Mouse (Mus musculus) induced T-regulatory cell, adult 2 months (primary cell): ENCODE results near the gene 4933415F23Rik.
A peak's percentile ranks its signal among the peaks of the same experiment; 100 is the strongest.

Source experiments
- DNase-seq: peaks from one replicate; pipeline ENCODE4 v3.0.0-alpha.2; 2012; ENCODE audit warnings: low read depth

Gene 4933415F23Rik

GRCm38 (mm10) chr1:23102021-23102420 lies at the start of gene 4933415F23Rik:
Gene 4933415F23Rik (minus strand): TSS chr1:23102253.
- DNase-seq = no peak

DNA sequence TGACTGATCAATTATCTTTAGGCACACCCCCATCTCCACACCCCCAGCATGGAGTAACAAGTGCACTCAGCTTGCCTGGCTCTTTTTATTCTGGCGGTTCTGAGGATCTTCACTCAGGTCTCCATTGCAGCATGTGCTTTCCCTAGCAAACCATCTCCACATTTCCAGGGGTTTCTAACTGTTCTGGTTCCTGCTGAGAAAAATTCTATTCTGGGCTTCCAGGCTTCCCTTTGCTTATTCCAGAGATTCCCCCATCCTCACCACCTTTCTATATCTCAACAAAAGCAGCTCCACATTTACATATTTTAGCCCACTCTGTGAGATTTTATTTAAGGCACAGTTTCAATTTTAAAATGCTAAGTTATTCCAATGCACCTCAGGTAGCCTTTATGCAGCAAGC lies 49.7 kb upstream of the 4933415F23Rik start:
- DNase-seq = no peak

- no peak for DNase-seq
Observed at GRCm38 (mm10) chr1:23146198-23146873, 44.3 kb upstream of the 4933415F23Rik start.

DNA sequence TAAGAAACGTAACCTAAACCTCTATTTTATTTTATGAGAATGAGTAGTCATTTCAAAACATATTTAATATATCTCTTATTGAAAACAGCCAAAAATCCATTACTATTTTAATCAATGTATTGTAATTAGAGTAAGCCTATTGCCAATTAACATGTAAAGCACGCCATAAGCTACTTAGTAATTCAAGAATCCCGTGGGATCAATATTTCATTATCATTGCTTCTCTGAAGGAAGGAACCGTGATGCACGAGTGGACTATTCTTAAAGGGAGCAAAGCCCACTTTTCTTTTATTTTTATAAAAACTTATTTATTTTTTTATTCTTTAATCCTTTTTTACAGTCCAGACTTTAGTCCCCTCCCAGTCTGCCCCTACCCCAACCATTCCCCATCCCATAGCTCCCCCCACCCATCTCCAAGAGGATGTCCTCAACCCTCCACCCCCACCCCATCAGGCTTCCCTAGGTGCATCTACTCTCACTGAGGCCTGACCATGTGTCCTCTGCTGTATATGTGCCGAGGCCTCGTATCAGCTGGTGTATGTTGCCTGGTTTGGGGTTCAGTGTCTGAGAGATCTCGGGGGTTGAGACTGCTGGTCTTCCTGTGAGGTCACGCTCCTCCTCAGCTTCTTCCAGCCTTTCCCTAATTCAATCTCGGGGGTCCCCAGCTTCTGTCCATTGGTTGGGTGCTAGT lies 39.2 kb upstream of the 4933415F23Rik start:
- no peak for DNase-seq

- DNase-seq = peak; percentile 0
Observed at GRCm38 (mm10) chr1:23140530-23140929, 38.5 kb upstream of the 4933415F23Rik start.

GRCm38 (mm10) chr1:23120901-23121300 lies 18.8 kb upstream of the 4933415F23Rik start:
- no peak for DNase-seq

- no peak for DNase-seq
Observed at GRCm38 (mm10) chr1:23119406-23119805, 17.4 kb upstream of the 4933415F23Rik start.

DNA sequence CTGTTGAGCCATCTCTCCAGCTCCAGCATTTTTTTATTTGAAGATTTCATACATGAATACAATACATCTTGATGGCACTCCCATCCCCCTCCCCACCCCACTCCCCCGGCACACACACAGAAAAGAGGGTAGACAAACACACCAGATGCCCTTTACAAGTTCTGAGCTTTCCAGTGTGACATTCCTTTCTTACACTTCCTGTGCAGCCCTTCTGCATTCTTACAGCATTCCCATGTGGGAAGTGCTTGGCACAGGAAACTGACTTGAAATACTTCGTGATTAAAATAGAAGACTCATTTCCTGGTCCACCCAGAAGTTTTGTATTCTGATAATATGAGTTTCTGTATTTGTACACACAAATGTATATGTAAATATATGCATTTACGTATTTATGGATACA lies 15.4 kb upstream of the 4933415F23Rik start:
- no peak for DNase-seq

DNA sequence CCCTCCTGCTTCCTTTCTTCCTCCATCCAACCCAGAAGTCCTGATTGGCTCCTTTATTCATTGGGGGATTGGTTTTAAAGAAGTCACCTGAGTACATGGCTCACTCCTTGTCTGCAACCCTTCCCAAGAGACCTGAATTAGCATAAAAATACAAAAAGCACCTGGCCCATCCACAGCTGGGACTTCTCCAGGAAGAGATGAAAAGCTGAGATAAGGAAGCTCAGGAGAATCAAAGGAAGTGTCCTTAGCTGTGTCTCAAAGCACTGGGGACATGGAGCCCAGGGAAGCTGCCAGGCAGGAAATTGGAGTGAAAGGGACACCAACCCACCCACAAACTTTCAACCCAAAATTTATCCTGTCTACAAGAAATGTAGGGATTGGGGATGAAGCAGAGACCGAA lies 7.1 kb upstream of the 4933415F23Rik start:
- DNase-seq = no peak

GRCm38 (mm10) chr1:23102881-23103280 lies 828 bp upstream of the 4933415F23Rik start:
- no peak for DNase-seq

DNA sequence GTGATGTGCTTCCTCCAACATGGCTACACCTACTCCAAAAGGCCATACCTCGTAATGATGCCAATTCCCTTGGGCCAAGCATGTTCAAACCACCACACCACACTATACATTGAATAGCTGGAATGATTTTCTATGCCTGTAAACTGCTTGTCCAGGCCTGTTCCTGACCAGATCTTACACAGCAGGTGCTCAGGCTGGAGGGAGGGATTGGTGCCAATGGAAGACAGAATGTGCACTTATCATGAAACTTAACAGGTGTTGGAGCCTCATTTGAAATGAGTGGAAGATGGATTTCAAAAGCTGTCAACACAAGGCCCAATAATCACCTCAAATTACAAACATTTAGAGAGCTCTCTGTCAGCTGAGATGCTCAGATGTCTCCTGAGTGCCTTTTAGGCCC lies 2.3 kb downstream of the 4933415F23Rik start:
- DNase-seq = no peak

DNA sequence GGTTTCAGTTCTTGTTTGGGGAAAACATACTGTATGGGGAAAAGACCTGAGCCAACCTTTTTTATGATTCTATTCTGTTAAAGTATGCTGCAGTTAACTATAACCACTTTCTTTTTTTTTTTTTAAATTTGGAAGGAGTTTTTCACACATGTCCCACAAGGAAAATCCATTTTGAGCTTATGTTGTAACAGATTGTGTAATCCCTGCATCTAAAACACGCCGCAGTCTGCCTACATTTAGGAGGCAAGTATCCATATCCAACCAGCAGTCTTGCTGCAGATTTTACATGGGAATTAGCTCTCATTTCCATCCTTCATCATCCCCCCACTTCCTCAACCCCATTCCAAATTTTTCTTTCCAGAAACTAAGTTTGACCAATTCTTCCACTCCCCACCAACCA lies 3.6 kb downstream of the 4933415F23Rik start:
- DNase-seq = no peak

DNA sequence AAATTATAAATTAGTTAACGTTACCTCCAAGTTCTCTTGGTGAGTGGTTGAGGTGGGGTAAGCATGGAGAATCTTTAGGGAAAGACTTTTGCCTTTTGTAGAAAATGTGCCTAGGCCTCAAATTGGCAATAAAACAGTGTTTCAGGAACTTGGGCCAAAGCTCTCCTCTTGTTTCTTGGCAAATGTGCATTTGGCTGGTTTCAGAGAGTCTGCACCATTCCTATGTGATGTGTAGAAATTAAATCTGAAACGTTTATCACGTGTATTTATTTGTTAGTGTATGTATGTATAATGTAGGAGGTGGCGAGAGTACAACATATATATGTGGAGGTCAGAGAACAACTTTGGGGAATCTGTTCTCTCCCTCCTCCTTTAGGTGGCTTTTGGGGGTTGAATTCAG lies 4.1 kb downstream of the 4933415F23Rik start:
- DNase-seq = no peak

DNA sequence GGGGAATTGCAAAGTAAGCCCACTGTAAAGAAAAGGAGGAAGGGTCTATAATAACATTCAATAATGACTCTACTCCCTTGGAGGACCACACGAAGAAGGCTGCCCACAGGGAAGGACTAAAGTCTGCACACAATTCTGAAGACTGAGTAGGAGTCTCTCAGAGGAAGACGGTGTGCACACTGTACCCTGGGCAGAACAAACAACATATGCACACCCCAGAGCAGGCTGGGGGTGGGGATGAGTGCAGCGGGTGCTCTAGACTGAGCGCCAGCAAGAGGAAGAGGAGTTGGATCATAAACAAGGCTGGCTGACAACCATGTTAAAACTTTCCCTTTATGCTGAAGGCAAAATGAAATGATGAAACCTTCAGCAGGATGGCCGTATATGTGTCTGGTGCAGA lies 34.3 kb downstream of the 4933415F23Rik start:
- no peak for DNase-seq

- DNase-seq = no peak
Observed at GRCm38 (mm10) chr1:23064717-23065475, 37.2 kb downstream of the 4933415F23Rik start.

- DNase-seq = no peak
Observed at GRCm38 (mm10) chr1:23063946-23064345, 38.1 kb downstream of the 4933415F23Rik start.

- peak; percentile 3 for DNase-seq
Observed at GRCm38 (mm10) chr1:23061614-23062373, 40.3 kb downstream of the 4933415F23Rik start.

GRCm38 (mm10) chr1:23060056-23060455 lies 42.0 kb downstream of the 4933415F23Rik start:
- DNase-seq = no peak
